10 mouse cellular contexts compared by ENCODE assay signal in genomic region chr5:73642091-73642490, GRCm38 (mm10). TPM values are rescaled to one million over a fixed set of nuclear protein-coding genes. Genes with fewer than 3 reads are reported as not detected.
DNase-seq lines count a peak whose midpoint lies in the region; ATAC-seq and TF ChIP-seq lines count a peak whose summit lies in the region.
"Had no signal": no experiment of that assay in that cellular context is flagged by ENCODE, and none has a peak within 500 bp of the region (broad histone marks: within the 10 kb centered on the region; RNA-seq: fewer than 3 reads in every experiment).

No protein-coding gene starts in this region.

- no peak for DNase-seq in cerebellum, adult 2 months
- DNase-seq in cerebellum, adult 11-12 months, result no peak
- DNase-seq in left cerebral cortex, postnatal 14 days (ENCODE audit: low spot score in 2 of 2), result peak; percentile 61 to 76
- DNase-seq in left cerebral cortex, adult 11 months (ENCODE audit: low spot score), result no peak
- DNase-seq in T-cell, adult 2 months (ENCODE audit: low spot score), result peak; percentile 29
- no peak for DNase-seq in urinary bladder, postnatal 14 days (ENCODE audit: low spot score)
- no peak for DNase-seq in ovary, postnatal 14 days (ENCODE audit: low spot score)

- TF ChIP-seq POLR2A in cerebellum, adult 2 months (IDR thresholded peaks at IDR 0.05; ENCODE audit: borderline replicate concordance, insufficient read depth, low read length), result no peak

- TF ChIP-seq CTCF in cerebellum, adult 2 months (IDR thresholded peaks at IDR 0.05; ENCODE audit: borderline replicate concordance, insufficient read depth, low read depth, low read length), result peak; percentile 39; the same call in 1 of the 2 replicates

- H3K27me3 ChIP-seq in cerebellum, adult 2 months (ENCODE audit: control insufficient read depth, insufficient read depth, low read length), result no peaks in the 10 kb centered on the region

- 0 out of 2 replicates have a peak, but pooled peaks cover 3% of the 10 kb centered on the region for H3K4me1 ChIP-seq in cerebellum, adult 2 months (ENCODE audit: control insufficient read depth, insufficient read depth, low read length)

- 91% methylated on average over 4 of the region's 4 CpGs for WGBS in cerebellum, adult 2 months

- no peak overlapping the region for H3K27ac ChIP-seq in cerebellum, adult 2 months (ENCODE audit: insufficient read depth, low read length)
- H3K27ac ChIP-seq: neural tube, embryonic 13.5 days had no signal

- H3K4me3 ChIP-seq in cerebellum, adult 2 months (replicated peaks; ENCODE audit: insufficient read depth, low read depth, low read length), result no peak overlapping the region
- H3K4me3 ChIP-seq: neural tube, embryonic 13.5 days had no signal

- peak; percentile 58 for ATAC-seq in megakaryocyte progenitor cell, adult 5-6 weeks (replicated peaks; ENCODE audit: poor library complexity)

- intact Hi-C loops in left cerebral cortex, postnatal 14 days (cut with DNase I), result loop anchor here (5.0 kb wide), 1 partner anchor 150 kb away; no protein-coding TSS in a partner anchor

RNA-seq across cellular contexts. Expression of gene Sgcb, which starts 5.5 kb away (rescaled TPM):
- polyA plus RNA-seq in cerebellum, adult 2 months (2012; rRNA removed), result 47.8 and 50.9 TPM in 2 replicates
- 10 to 100 TPM; 58.1 to 61.4 TPM for total RNA-seq in left cerebral cortex, postnatal 14 days (2021)
- total RNA-seq in megakaryocyte progenitor cell, adult 5-6 weeks (2015), result 4.4 and 7.3 TPM in 2 replicates
- 3.7 and 4.3 TPM in 2 replicates for total RNA-seq in megakaryocyte progenitor cell, adult 5-6 weeks (2017)

RNA-seq across cellular contexts. Expression of gene Spata18, which starts 9.1 kb away (rescaled TPM):
- polyA plus RNA-seq in cerebellum, adult 2 months (2012; rRNA removed), result 0.26 and 0.89 TPM in 2 replicates
- under 1 TPM; 0.26 to 0.27 TPM for total RNA-seq in left cerebral cortex, postnatal 14 days (2021)
- total RNA-seq in megakaryocyte progenitor cell, adult 5-6 weeks (2015), result 0.07 TPM in 1 of 2 replicates, not detected in the other
- not detected in 2 replicates for total RNA-seq in megakaryocyte progenitor cell, adult 5-6 weeks (2017)

RNA-seq across cellular contexts. Expression of gene Lrrc66, which starts 9.8 kb away (rescaled TPM):
- not detected in 2 replicates for polyA plus RNA-seq in cerebellum, adult 2 months (2012; rRNA removed)
- total RNA-seq in left cerebral cortex, postnatal 14 days (2021), result under 1 TPM in 1 of 2 experiments, not detected in 1; 0.13 TPM
- 0.96 and 1.4 TPM in 2 replicates for total RNA-seq in megakaryocyte progenitor cell, adult 5-6 weeks (2015)
- total RNA-seq in megakaryocyte progenitor cell, adult 5-6 weeks (2017), result 0.96 and 10.0 TPM in 2 replicates
- total RNA-seq: layer of hippocampus, postnatal 14 days had no signal
- polyA plus RNA-seq: neural tube, embryonic 13.5 days had no signal

Comparison
In these comparisons a context has a peak if more than half of its experiments do, and no peak if none do; other contexts are left out.
1. DNase-seq: peak in left cerebral cortex, postnatal 14 days (2 of 2) and T-cell, adult 2 months (single experiment); none in cerebellum, adult 2 months (0 of 2), cerebellum, adult 11-12 months (single experiment), left cerebral cortex, adult 11 months (single experiment), urinary bladder, postnatal 14 days (single experiment) and ovary, postnatal 14 days (single experiment).
2. RNA of gene Sgcb, which starts 5.5 kb away (total RNA-seq): 58.1 to 61.4 TPM in left cerebral cortex, postnatal 14 days; 3.7 to 7.3 TPM in megakaryocyte progenitor cell, adult 5-6 weeks; every median in the first group is over 4 times any median in the second.